Mouse (Mus musculus) left cerebral cortex, postnatal 25 days (tissue): Measurements from ENCODE around the gene Ddx52. TPM values are rescaled to one million over a fixed set of nuclear protein-coding genes. Genes with fewer than 3 reads are reported as not detected.

Experiments used
- DNase-seq, 2 experiments: peaks; one replicate each; pipeline ENCODE4 v3.0.0; 2022; ENCODE audit warnings: low spot score in 2 of 2, mixed read lengths in 1 of 2
- intact Hi-C: fragments of 180-260 bp; cut with DNase I; formaldehyde crosslinking; loops from one replicate; pipeline ENCODE4 v1.15.1; 2025
- total RNA-seq, 2 experiments: library from RNA; stranded (reverse); gene quantifications; 2 replicates each; pipeline ENCODE4 v1.2.3; 2021

The Ddx52 gene
- total RNA-seq = 10 to 100 TPM; 12.5 to 13.7 TPM

- DNase-seq = peak; percentile 90 to 94
- intact Hi-C loops = no loop called here
Measured at GRCm38 (mm10) chr11:83941950-83942840, at the start of gene Ddx52. Gene Ddx52, plus strand, starts transcription at chr11:83942062.

DNA sequence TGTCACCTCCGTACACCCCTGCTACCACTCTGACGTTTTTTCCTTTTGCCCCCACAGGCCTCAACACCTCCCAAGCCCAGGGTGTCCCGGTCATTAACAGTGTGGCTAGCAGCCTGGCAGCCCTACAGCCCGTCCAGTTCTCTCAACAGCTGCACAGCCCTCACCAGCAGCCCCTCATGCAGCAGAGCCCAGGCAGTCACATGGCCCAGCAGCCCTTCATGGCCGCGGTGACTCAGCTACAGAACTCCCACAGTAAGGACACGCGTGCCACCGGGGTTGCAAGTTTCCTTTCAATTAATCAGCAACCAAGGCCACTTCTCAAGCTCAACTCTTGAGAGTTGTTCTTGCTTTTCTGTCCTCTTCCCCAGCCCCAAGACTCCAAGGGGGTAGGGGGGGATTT lies 48.5 kb upstream of the Ddx52 start:
- intact Hi-C loops = no loop called here
- no peak for DNase-seq

DNA sequence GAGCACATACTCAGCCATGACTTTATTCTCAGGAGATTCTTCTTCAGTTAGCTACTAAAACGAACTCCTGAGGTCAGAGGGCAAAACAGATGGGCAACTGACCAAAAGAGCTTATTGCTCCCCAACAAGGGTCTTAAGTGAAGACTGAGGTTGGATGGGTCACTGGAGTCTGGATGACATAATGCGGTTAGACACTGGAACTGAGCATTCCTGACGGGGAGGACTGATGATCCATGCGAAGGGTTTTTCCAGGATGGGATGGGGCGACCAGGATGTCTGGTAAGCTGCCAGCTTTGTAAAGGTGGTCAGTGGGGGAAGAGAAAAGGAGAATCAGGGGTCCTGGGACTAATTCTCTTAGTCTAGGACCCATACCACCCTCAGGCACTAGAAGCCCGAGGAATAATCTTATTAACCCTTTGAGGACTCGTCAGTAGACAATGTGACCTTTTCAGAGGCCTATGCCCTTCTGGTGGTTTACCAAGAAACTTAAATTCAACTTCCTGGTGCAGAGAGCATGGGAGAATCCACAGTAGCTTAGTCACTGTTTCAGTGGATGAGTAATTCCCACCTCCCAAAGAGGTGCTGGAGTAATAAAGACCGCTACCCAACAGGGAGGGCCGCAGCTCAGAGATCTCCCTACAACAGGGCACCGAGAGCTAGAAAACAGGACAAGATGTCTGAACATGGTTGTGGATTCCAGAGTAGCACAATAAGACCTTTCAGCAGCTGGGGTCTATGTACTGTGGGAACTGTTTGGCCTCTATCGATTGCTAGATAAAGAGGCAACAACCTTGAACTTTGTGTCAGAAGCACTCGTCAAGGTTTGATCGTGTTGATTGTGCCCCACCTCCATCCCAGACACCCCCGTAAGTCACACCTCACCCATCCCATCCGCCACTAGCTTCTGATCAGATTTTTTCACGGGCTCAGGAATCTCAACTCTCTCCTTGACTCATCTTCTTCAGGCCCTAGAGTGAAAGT lies 45.1 kb upstream of the Ddx52 start:
- no peak for DNase-seq
- intact Hi-C loops = no loop called here

GRCm38 (mm10) chr11:83897569-83897968 lies 44.3 kb upstream of the Ddx52 start:
- DNase-seq = no peak
- intact Hi-C loops = no loop called here

- no peak for DNase-seq
- intact Hi-C loops = no loop called here
Measured at GRCm38 (mm10) chr11:83902812-83903211, 39.0 kb upstream of the Ddx52 start.

GRCm38 (mm10) chr11:83905756-83906155 lies 36.1 kb upstream of the Ddx52 start:
- DNase-seq = no peak
- intact Hi-C loops = no loop called here

DNA sequence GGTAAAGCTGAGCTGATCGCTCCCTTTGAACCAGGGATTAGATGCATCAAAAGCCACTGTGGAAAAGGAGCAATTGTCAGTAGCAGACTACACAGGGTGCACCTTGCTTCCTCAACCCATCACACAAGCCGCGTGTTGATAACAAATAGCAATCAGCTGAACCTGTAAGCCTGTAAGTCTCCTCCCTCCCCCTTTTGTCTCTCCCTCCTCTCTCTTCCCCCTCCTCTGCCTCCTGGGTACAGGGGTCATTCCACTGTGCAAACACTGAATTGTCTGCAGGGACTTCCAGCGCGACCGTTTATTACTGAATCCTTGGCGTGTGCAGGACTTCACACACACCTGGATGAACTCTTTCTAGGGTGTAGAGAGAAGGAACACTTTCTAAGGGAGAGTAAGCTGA lies 33.5 kb upstream of the Ddx52 start:
- no peak for DNase-seq
- intact Hi-C loops = no loop called here

GRCm38 (mm10) chr11:83913824-83914311 lies 28.0 kb upstream of the Ddx52 start:
- no peak for DNase-seq
- intact Hi-C loops = no loop called here

DNA sequence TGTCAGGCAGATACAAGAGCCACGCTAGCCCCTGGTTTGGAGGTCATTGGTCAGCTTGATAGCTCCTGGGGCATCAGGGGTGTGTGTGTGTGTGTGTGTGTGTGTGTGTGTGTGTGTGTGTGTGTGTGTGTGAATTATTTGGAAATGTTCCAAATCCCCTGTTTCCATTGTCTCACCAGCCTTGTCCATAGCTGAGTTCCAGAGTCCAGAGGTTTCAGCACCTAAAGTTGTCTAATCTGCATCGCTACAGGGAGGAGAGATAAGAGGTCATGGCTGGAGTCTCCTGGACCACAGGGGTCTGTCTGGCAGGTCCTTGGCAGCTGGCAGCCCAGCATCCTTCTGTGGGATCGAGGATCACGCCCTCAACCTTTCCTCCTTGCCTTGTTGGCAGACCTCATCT lies 27.4 kb upstream of the Ddx52 start:
- no peak for DNase-seq
- intact Hi-C loops = no loop called here

DNA sequence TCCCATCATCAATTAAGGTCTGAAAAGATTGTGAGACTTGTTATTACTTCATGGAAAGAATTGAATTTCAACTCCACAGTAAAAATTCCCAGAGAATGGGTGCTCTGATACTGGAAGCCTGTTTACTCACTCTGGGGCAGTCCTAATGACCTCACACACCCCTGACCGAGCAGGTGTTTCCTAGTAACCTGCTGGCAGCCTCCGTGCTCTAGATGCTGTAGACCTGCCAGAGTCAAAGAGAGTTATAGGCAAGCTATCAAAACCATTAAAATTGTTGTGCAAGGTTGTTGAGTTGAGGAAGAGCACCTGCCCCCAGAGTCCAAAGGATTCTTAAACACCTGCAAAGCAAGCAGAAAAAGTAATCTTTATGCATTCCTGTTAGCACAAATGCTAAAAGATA lies 19.3 kb upstream of the Ddx52 start:
- no peak for DNase-seq
- intact Hi-C loops = no loop called here

DNA sequence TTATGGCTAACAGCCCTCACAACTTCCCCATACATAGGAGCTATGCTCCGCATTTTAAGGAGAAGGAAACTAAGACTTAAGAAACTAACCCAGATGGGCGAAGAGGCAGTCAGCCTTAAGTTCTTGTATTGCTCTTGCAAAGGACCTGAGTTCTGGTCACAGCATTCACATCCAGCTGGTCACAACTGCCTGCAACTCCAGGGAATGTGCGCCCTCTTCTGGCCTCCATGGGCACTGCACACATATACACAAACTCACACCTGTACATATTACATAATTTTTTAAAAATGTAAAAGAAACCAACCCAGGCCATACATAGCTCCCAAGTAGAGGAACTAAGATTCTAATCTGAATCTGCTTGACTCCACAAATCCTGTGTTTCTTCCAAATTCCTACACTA lies 14.8 kb upstream of the Ddx52 start:
- DNase-seq = no peak

GRCm38 (mm10) chr11:83932506-83933106 lies 9.3 kb upstream of the Ddx52 start:
- intact Hi-C loops = no loop called here
- no peak for DNase-seq

More for the DNA sequence above, 14.8 kb upstream of the Ddx52 start:
- intact Hi-C loops = no loop called here

DNA sequence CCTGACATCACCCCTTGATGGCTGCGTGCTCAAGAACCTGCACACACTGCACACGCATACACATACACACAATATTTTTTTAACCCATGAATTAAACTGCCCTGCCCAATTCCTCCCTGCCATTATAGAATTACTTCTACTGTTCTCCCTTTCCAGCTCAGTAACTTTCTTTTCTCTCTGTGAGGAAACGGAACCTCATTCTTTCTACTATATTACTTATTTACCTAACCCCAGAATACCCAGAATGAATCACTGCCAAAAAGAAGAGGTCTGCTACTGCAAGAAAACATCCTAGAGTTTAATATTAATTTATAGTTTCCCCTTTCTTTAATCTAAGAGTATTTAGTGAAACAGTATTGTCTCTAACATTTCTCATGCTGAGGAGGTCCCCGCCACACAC lies 8.5 kb upstream of the Ddx52 start:
- intact Hi-C loops = no loop called here
- DNase-seq = no peak

DNA sequence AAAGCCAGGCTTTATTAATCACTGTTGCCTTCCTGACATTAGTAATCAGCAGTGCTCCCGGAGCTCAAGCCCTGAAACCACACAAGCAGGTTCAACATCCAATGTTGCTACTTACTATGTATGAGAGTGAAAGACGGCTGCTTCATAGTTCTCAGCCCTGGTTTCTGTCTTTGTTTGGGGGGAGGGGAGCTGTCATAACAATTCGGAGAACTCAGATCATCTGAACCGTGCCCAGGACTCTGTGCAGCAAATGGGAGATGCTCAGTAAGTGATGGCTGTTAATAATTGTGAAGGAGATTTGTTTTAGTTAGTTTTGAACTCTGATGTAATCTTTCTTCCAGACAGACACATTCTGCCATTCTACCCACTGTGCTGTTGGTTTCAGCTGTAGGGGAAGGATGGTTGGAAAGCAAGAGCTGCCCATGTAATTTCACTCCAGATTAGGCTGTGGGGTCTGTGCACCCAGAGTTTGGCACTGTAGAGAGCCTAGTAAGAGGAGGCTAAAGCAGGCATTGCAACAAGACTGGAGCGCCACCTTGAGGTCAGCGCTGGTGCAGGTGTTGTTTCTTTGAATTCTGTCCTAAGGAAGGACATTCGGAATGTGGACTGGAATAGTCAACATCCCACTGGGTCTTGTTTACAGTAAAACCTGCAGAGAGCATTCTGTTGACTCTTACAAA lies 5.7 kb upstream of the Ddx52 start:
- intact Hi-C loops = loop anchor here (1.0 to 2.0 kb wide), 3 partner anchors 121 to 152 kb away; no protein-coding TSS in a partner anchor
- DNase-seq = peak; percentile 73 to 78

GRCm38 (mm10) chr11:83938556-83938955 lies 3.3 kb upstream of the Ddx52 start:
- intact Hi-C loops = no loop called here
- no peak for DNase-seq

DNA sequence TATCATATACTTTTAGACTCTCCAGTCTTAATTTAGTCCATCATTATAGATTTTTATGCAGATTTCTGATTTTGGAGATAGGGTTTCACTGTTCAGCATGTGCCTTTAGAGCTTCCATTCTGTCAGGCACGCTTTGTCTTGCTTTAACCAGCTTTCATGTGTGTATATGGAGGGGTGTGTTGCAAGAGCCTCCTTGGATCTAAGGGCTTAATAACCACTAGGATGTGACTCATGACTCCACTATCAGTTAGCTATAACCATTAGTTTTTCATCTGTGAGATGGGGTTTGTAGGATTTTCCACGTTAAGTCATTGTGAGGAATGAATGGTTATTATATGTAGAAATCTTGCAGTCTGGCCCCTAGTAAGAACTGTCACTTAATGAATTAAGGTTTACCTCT lies 15.0 kb downstream of the Ddx52 start:
- DNase-seq = no peak
- intact Hi-C loops = no loop called here

DNA sequence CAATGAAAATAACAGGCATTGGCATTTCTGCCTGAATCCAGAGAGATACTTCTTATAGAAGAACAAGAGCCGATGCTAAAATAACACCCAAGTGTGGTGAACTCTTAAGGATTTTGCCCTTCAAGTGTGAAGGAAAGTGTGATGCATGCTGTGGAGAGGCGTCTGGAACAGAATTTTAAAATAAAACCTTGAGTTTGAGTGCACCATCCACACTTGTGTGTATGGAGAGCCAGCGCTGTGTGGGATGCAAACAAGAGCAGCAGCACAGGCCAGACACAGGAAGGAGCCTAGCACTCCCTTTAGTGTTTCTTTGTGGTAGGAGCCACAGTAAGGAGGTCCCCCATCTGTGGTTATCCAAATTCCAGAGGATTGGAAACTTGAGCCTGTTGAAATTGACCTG lies 20.1 kb downstream of the Ddx52 start:
- DNase-seq = peak; percentile 20 to 79

GRCm38 (mm10) chr11:83963991-83964921 lies 22.4 kb downstream of the Ddx52 start, which contains the start of gene Synrg:
Gene Synrg, plus strand, starts transcription at chr11:83964428.
- intact Hi-C loops = loop anchor here (5.0 kb wide), 1 partner anchor 33 kb away; no protein-coding TSS in a partner anchor
- peak; percentile 88 to 92 for DNase-seq

More for the DNA sequence above, 20.1 kb downstream of the Ddx52 start:
- intact Hi-C loops = loop anchor here (5.0 kb wide), 1 partner anchor 35 kb away; no protein-coding TSS in a partner anchor
